Mouse (Mus musculus) adrenal gland, postnatal 14 days (tissue): Measurements from ENCODE around the gene Slc44a5. TPM values are rescaled to one million over a fixed set of nuclear protein-coding genes. Genes with fewer than 3 reads are reported as not detected.
A peak's percentile ranks its signal among the peaks of the same experiment; 100 is the strongest.

Source experiments
- DNase-seq: peaks from one replicate; pipeline ENCODE4 v3.0.0; 2021; ENCODE audit warnings: mixed read lengths
- long read RNA-seq, 2 experiments: library from polyadenylated mRNA; stranded (forward); transcript quantifications; one replicate each; pipeline ENCODE4 v2.0.0; 2021
- total RNA-seq: library from RNA; stranded (reverse); gene quantifications from 2 replicates; pipeline ENCODE4 v1.2.3, GENCODE M21; 2021

The Slc44a5 gene
- total RNA-seq, result 0.19 and 0.22 TPM in 2 replicates
- long read RNA-seq, experiment 1, result 0 reads
- long read RNA-seq, experiment 2, result 0 reads

DNA sequence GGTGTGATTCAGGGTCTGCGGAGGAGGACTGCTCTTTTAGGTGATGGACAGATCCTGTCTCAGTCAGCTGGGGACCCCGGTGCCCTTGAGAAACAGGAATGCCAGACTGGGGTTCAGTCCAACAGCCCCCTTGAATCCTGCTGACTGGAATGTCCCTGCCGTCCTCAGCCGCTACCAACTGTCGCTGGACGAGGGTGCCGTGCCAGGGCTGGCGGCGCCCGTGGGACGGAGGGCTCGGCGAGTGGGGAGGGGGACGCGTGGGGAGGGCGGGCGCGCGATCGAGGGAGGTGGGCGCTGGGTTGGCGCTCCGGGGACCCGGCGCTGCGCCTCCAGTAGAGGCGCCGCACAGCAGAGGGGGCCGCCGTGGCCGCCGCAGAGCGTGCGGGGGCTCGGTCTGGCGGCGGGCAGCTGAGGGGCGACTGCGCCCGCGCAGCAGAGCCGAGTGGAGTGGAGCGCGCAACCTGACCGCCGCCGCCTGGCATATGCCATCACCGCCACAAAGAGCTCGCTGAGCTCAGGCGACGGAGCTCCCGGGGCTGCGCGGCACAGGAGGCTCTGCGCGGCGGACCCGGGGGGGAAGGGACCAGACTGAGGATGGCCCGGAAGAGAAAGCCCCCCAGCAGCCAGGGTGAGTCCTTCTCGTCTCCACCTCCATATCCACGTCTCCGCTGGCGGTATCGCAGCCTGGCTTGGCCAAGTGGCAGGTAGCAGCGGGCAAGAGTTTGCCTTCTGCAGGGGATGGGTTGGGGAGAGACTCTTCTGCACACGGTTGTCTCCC is at the start of gene Slc44a5:
Gene Slc44a5, plus strand, starts transcription at position 266 of the 778 bp plus-strand sequence.
- peak; percentile 29 for DNase-seq

DNA sequence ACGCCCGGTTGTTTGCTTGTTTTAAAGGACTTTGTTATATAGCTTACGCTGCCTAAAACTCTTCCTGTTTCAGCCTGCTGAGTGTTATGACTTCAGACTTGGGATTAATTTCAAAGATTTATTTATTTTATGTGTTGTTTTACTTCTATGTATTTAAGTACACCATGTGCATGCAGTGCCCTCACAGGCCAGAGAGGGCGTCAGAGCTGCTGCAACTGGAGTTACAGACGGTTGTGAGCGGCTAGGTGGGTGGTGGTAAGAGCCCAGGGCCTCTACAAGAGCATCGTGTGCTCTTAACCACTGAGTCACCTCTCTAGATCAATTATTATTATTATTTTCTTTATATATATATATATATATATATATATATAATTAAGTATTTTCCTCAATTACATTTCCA is 46.9 kb upstream of the Slc44a5 start:
- DNase-seq, result no peak

DNA sequence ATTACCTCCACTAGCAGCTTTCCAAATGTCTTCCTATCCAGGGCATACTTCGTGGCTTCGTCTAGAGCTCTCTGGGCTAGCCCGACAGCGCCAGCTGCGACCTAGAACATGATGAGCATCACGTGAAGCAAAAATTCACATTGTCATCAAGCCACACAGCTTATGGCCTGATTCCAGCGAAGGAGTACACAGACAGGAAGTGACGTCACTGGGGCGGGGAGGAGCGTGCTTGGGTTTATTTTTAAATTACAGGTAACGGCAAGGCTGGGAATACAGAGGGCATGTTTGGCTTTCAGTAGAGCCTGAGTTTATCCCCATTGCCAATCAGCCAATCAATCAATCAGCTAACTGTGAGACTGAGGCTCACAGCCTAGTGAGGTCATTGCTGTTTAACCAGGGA is 43.7 kb upstream of the Slc44a5 start:
- DNase-seq, result no peak

DNA sequence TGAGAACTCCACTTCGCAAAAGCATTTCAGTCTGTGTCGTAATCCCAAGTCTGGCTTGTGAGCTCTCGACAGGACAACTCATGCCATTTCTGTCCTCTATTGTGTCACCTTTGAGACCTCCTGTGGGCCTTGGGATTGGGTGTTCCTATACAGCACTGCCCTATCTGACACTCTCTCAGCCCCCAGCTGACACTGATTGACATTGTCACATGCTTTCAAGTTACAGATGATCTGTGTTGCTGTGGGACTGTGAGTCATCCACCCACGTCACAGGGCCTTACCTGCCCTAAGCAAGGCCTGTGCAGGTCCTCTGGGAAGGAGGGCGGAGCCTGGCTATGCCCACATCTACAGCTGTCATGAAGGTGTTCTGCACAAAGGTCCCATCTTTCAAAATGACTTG is 40.8 kb upstream of the Slc44a5 start:
- DNase-seq, result no peak

DNA sequence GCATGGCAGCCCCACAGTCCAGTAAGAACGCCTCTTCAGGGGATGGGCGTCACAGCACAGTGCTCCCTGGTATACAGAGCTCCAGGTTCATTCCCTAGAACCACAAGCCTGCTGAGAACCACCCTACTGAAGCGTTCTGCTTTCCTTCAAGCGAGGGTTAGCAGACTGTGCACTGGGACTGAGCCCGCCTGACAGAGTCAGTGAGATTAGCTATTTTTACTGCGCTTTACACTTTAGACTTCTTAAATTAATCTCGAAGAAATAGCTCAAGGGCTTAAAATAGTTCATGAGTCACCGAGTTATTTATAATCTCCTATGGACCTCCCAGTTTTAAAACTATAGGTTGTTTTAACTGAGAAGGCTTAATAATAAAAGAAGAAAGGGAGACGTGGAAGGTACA is 37.4 kb upstream of the Slc44a5 start:
- no peak for DNase-seq

DNA sequence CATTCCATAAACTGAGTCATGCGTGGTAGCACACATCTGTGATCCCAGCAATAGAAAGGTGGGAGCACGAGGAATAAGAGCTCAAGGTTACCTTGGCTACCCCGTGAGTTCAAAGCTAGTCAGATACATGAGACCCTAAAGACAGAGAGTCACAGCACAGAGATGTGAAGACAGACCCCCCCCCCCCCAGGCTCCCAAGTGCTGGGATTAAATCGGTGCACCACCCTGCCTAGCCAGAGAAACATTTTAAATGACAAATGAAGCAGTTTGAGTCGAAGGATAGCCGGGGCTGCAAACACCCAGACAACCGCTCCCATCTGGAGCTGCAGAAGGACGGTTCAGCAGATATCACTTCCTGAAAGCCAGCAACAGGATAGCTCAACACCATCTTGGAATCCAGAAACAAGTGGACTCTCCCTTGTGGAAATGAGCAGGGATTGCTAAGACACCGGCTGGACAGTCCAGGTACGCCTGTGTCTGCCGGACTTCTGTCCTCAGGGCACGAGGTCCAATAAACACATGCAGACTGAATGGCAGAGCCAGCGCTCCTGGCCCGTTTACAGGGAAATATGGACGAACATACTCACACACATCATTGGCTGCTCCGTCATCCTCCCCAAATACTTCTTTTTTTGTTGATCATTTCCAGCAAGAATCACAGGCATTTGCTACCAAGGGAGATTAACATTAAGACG is 36.0 kb upstream of the Slc44a5 start:
- no peak for DNase-seq

DNA sequence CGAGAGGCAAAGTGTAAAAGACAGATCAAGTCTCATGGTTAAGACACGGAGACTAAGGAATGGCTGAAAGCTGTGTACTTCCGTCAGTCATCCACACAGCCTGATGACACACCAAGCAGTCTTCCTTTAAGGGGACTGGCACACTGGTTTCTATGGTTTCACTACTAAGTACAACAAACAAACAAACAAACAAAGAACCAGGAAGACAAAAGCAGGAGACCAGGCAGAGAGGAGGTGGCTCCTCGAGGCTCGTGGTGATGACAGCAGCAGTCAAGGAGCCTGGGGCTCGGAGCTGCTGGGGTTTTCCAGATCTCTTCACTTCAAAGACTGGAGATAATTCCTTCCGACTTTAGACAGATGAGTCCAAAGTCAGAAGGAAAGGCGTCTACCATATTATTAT is 33.2 kb upstream of the Slc44a5 start:
- DNase-seq, result no peak

DNA sequence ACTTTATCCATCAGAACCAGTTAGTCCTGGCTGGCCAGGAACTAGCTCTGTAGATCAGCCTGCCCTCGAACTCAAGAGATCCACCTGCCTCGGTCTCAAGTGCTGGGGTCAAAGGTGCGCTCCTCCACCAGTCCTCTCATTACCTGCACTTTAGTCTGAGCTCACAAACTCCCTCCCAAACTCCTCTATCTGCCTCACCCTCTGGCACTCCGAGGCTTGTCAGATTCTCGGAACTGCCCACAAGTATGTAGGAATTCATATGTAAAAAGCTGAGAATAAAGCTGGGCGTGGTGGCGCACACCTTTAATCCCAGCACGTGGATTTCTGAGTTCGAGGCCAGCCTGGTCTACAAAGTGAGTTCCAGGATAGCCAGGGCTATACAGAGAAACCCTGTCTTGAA is 32.8 kb upstream of the Slc44a5 start:
- DNase-seq, result no peak

DNA sequence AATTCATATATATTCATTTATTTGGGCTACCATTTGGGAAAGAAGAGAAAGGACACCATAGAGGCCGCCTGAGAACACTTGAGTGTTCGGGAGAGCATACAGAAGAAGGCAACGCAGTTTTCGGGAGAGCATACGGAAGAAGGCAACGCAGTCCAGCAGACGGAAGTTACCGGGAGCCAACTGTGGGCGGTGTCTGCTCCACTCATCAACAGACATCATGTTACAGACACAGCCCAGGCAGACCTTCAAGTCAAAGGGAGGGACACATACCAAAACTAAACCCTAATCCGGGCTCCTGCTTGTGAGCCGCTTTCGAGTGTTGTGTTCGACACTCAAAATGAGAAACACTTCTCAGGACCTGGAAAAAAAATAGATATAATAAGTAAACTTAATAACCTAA is 31.6 kb upstream of the Slc44a5 start:
- no peak for DNase-seq

DNA sequence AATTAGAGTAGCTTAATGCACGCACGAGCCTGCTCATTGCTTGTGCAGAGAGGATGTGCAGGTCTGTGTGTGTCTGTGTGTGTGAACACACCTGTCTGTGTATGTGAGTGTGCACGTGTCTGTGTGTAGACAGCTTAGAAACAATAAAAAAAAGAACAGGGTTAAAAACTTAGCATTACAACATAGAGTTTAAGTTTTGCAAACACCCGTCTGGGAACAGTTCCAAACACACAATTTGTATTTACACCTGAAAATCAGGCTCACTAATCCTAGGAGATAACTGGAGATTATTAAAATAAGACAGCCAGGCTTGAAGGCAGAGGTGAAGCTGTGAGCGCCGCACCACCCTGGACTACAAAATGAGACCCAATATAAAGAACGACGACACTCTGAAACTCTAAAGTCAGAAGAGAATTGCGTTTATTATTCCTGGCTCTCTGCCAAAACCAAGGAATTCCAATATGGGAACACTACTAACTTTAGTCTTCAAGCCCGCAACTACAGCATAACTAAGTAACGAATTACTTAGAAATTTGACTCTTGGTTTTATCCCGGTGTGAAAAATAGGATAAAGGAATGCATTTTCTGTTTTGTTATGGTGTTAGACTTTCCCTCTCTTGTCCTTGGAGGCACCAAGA is 30.1 kb upstream of the Slc44a5 start:
- DNase-seq, result no peak

DNA sequence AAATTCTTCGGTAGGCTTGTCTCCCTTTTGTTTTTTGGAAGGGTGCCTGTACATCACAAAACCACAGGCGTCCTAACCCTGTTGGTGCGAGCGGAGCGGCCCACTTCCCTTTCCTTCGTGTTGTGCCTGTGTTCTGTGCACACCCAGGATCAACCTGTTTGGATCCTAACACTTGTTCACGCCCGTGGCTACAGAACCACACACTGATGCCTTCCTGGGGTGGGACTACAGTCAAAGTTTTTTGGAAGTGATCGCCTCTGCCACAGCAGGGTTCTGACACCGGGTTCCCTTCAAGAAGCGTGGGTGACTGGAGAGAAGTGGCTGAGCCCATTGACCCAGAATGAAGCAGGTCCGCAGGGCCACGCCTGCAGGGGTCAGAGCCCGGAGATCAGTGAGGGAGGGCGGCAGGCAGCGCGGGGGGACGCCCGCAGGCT is 29.3 kb upstream of the Slc44a5 start:
- DNase-seq, result no peak

DNA sequence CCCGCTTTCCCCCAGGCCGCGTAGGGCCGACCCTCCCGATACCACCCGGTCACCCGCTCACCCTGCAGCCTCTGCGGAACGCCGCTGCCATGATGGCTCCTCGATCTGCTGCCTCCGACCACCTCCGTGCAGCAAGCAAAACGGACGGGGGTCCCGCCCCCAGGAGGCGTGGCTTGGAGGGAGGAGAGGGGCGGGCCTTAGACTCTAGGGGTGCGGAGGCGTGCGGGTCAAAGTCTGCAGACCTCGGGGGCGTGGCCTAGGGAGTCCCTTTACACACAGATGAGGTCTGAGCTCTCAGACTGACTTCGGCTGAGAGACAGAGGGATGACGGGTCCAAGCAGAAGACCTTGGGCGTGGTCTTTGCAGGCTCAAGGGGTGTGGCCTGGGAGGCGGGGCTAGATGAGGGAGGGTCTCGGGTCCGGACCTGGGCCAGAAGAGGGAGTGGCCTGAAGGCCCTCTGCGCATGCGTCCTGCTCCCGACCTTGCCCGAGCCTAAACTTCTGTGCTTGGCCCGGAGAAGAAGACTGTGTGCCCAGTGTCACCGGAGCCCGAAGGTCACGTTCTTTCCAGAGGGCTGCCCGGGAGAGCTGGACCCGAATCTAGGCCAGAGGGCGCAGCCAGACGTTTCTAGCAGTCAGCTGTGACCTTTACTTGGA is 28.8 kb upstream of the Slc44a5 start, which contains the start of gene Acadm:
Gene Acadm, minus strand, starts transcription at position 298 of the 656 bp plus-strand sequence.
- peak; percentile 100 for DNase-seq

DNA sequence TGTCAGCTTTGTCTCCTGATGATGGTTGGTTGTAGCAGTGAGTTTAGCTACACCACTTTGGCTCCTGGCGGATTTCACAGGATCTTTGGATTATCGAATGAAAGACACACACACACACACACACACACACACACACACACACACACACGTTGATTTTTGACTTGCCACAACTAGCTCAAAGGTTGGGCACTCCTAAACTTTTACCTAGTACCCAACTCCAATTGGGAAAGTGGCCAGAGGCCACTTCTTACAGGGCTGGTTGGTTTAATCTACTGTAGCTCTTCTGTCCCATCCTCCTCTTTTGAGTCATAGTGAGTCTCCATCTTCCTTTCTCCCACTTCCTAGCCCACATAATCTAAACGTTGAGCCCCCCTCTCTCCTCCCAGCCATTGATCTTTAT is 26.0 kb upstream of the Slc44a5 start:
- no peak for DNase-seq

DNA sequence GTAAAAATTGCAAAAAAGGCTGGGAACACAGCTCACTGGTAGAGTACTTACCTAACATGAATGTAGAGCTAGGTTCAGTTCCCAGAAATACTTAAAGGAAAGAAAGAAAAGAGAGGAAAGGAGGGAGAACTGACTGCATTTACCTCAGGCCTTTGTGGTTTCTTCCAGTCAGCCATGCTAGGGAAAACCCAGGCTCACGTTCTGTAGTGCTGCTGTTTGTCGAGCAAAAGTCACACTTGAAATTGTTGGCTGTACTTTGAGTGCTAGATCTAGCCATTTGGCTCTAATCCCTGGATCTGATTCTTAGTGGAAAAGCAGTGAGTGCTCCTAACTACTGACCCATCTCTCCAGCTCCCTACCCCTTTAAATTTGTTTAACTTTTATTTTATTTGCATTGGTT is 25.1 kb upstream of the Slc44a5 start:
- DNase-seq, result no peak

DNA sequence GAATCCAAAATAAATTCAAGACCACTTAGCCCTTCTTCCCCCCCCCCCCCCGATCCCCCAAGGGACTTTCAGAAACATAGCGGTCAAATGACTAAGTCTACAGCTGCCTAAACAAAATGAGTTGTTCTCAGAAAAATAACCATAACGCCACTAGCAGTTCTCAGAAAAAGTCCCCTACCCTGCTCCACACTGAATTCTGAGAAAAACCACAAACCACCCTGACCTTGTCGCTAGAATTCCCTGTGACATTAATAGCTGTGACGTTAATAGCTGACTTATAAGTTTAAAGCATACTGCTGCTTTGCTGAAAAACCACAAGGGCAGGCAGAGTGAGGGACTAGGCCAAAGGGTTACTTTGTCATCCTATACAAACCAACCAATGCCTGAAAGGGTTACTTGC is 15.3 kb upstream of the Slc44a5 start:
- DNase-seq, result no peak

DNA sequence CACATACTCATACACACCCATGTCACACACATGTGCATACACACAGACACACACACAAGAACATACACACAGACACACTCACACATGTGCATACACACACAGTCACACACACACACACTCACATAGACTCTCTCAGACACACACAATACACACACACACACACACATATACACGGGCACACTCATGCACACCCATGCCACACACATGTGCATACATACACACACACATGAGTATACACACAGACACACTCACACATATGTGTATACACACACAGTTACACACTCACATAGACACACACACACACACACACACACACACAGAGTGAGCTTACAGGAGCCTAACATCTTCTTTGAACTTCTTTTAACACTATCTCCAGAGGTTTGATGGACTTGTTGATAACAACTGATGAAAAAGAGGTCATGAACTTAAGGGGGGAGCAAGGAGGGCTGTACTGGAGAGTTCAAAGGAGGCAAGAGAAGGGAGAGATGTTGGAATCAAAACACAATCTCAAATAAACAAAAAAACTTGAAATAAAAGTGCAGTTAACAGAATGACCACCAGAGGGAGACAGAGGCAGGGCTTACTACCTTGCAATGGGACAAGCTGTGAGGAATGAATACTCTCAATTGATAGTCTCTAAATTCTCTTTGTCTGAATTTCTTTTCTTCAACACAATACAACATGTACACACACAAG is 14.1 kb upstream of the Slc44a5 start:
- DNase-seq, result peak; percentile 42

DNA sequence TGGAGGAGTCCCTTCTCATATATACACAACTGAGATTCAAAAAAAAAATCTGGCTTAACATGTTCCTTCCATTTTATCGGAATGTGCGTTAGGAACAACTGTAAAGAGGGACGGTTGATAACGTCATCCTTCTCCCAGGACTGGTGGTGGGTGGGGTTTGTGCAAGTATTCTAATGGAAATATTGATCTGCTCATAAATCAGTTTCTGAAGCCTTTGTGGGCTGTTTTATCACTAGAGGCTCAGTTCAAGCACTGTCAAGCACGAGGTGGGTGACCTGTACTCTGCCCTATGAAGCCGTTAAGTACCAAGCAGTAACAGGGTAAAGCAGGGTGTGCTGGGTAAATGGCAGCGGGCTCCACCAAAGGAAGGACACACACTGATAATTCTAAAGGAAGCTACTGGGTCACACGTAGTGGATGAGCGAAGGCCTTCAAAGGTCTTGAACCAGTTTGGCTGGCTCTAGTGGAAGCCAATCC is 13.5 kb upstream of the Slc44a5 start:
- no peak for DNase-seq

DNA sequence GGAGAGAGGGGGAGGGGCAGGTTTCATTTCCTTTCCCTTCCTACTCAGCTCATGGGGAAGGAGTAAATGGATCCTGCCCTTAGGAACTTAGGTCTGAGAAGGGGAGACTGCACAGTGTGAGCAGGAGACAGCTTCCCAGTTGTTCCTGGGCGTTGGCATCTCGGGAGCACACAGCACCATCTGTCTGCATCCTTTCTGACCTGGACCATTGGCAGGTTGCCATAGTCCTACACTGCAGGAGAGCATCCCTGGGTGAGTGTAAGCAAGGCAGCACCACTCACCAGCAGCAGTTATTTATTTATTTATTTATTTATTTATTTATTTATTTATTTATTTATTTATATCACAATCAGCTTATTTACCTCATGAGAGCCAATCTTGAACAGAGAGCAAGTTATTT is 12.4 kb upstream of the Slc44a5 start:
- no peak for DNase-seq

DNA sequence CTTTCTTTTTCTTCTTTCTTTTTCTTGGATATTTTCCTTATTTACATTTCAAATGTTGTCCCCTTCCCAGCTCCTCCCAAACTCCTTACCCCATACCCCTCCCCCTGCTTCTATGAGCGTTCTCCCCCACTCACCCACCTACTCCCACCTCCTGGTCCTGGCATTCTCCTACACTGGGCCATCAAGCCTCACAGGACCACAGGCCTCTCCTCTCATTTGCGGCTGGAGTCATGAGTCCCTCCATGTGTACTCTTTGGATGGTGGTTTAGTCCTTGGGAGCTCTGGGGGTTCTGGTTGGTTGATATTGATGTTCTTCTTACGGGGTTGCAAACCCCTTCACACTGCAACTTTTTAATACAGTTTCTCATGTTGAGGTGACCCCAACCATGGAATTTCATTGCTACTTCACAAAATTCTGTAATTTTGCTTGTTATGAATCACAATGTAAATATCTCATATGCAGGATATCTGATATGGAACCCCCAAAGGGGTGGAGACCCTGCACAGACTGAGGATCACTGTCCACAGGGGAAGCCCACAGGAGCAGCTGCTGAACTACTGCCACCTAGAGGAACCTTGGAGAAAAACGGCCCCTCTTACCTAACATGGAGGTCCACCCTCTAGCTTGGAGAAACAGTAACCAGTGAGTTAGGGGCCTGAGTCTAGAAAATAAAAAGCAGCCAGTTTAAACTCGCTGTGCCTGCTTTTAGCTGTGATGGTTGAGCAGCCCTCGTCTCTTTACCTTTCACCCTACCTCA is 11.4 kb upstream of the Slc44a5 start:
- DNase-seq, result peak; percentile 28

DNA sequence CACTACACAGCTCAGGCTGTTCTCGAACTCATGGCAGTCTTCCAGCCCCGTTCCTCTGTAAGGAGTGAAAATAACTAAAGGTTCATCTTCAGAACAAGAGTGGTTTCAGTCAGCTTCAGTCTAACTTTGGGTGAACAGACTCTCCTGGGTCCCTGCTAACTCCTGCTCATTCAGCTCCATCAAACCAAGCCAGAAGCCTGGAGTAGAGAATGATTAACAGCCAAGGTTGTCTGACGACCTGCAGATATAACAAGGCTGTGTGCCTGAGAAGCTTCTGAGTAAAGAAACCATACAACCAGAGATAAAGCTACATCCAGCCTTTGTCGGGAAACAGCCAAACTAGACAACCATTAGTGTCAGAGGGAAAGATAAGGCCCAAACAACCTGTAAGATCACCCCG is 5.8 kb upstream of the Slc44a5 start:
- DNase-seq, result no peak

DNA sequence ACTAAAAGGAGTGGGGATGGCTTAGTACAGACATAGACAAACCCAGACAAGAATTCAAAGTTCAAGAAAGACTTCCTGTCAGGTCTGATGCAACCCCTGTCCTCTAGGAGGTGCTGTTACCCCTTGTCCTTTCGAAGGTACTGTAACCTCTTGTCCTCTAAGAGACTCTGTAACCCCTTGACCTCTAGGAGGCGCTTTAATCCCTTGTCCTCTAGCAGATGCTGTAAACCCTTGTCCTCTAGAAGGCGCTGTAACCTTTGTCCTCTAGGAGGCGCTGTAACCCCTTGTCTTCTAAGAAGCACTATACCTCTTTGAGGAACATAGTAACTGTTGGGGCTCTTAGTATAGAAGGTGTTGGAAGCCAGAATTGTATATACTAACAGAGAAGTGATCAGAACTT is 4.7 kb upstream of the Slc44a5 start:
- peak; percentile 51 for DNase-seq
